Mouse (Mus musculus) testis, postnatal 10 days (tissue): Measurements from ENCODE around the gene Osbpl6.

Experiments
- DNase-seq: peaks from one replicate; pipeline ENCODE4 v3.0.0; 2021; ENCODE audit warnings: low spot score

Osbpl6 gene

DNA sequence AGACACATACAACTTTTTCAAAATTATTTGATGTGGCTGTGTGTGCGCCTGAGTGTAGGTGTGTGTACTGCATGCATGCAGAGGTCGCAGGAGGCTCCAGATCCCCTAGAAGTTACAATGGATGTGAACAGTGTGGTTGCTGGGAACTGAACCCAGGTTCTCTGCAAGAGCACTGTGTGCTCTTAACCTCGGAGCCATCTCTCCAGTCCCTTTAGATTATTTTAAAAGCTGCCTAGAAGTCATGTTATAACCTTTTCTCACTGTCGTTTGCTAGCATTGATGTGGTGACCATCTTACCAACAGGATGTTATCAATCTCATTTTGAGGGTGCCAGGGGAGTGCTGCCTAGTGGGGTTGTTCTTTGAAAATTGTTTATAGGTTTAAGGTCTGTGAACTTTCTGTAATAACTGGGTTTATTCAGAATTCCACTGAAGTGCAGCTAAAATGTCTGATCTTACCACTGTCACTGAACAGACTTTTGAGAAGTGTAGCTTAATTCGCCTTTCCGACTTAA lies 15.2 kb downstream of the Osbpl6 start:
- DNase-seq: no peak

DNA sequence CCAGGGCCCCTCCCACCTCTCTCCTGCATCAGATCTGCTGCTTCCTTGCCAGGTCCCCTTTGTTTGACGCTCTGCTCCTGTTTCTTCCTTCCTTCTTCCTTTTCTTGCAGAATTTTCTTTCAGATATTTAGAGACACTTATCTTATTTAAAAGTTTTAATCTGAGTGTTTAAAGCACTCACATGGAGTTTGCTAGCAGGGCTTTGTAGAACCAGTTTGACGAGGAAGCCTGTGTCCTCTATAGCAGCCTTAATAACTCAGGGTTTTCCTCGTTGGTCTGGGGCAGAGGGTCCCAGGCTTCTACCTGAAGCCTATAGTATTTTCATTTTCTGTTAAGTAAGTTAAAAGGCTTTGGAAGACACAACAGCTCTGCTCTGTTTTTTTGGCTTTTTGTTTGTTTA lies 20.5 kb downstream of the Osbpl6 start:
- DNase-seq: no peak

DNA sequence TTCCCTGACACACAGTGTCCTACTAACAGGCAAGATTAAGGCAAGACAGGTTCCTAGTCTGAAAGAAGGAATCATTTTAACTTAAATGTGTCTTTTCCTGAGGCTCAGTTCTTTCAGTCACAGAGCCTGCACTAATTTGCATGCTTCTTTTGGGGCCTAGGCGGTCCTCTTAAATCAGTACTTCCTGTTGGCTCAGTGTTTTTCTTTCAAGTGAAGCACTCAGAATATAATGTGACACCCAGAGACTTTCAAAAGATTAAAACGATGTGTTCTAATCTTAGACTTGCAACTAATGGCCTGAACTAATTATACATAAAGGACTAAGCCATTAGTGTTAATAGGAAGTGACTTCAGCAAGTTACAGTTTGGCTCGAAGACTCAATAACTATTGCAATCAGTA lies 23.0 kb downstream of the Osbpl6 start:
- no peak for DNase-seq

DNA sequence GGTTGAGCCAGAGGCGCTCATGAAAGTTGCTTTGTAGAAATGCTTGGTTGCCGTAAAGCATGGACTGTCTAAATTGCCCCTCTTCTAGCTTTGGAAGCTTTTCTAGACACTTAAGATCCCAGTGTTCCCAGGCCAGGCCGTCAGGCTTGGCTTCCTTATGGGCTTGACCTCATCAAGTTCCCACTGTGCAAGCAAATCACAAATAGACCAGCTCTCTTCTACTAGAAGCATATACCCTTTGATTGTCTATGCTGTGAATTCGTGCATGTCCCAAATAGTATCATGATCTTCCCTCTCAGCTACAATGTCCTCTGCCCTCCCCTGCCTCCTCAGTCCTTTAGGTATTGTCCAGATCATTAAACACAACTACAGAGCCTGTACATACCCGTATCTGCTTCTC lies 23.5 kb downstream of the Osbpl6 start:
- DNase-seq: no peak

DNA sequence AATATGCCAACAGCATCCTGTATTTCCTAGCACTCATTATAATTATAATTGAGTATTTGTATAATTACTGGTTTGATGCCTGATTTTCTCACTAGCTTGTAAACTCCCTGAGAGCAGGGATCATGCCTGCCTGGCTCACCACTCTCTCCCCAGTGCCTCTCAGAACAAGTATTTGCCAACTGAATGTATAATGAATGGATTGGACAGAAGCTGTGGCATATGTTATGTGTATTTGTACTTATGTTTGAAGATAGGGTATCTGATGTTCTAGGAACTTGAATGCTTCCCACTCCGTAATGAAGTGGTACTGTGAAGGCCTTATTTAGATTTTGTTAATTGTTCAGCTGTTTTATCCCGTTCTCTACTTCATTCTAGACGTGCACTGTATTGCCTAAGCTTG lies 24.2 kb downstream of the Osbpl6 start:
- no peak for DNase-seq

DNA sequence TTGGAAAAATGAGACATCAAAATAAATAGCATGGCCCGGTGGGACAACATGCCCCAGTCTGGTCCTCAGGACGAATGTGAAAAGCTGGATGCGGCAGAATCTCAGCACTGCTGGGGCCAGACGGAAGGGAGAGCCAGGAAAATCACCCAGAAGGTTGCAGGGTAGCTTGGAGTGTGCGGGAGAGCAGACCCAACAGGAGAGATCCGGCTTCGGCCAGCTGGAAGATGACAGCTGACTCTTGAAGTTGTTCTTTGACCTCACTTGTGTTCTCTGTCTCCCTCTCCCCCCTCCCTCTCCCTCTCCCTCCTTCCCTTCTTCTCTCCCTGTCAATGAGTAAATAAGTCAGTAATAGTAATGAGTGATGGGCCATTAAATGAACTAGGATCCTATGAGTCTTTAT lies 27.9 kb downstream of the Osbpl6 start:
- DNase-seq: no peak

DNA sequence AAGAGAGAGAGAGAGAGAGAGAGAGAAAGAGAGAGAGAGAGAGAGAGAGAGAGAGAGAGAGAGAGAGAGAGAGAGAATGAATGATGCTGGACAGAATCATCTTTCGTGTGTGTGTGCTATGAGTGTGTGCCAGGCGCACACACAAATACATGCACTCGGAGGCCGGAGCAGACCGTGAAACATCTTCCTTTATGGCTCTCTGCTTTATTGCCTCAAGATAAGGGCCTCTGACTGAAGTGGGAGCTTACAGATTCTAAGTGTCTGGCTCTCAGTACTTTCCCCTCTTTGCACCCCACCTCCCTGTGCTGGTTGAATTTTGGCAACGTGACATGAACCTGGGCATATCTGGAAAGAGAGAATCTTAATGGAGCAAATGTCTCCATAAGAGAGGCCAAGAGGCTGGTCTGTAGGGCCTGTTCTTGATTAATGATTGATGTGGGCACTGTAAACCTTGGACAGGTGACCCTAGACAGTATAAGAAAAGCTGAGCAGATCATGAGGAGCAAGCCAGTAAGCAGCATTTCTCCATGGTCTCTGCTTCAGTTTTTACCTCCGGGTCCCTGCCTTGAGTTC lies 29.4 kb downstream of the Osbpl6 start:
- DNase-seq: no peak

DNA sequence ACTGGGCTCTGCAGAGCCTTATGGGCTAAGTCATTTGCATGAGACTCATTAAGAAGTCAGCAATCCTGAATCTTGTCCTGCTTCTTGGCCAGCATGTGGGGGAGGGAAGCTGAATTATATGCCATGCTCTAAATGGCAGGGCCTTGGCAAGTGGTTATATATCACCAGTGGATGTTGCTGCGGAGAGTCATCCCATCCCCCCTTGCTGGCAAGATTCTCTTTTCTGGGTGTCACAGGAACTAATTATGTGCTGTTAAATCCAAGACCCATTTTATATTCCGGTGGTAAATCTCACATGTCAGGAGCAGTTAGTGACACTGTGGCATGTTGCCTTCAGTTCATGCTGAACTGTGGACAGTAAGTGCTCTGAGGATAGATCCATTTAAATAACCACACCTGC lies 31.1 kb downstream of the Osbpl6 start:
- no peak for DNase-seq

DNA sequence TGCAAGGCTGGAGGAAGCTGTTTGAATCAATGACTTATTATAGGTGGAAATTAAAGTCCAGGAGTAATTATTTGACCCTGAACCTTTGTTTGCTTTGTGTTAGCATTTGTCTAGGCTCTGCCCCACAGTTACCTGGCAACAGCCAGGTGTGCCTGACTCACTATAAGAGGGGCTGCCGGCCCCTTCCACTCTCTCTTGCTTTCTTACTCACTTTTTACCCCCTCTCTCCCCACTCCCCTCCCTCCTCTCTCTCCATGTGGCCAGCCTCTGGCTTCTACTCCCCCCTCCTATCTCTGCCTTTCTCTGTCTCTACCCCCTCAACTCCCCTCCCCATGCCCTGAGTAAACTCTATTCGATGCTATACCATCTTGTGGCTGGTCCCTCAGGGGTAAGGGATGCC lies 33.2 kb downstream of the Osbpl6 start:
- no peak for DNase-seq

DNA sequence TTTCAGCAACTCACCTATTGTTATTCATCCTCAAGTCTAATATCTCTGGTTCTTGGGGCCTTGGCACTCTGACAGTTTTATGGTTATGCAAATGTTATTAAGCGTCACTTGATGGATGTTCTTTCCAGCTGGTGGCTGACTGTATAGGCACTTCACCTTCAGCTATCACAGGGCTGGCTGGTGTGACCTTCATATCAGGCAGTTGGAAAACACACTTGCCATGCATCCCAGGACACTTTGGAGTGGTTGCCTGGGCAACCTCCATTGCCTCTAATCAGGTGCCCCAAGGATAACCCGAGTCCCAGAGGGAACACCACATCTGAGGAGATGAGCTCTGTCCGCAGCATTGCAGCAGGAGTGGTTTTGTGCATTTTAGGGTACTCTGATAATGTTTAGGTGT lies 35.8 kb downstream of the Osbpl6 start:
- no peak for DNase-seq

DNA sequence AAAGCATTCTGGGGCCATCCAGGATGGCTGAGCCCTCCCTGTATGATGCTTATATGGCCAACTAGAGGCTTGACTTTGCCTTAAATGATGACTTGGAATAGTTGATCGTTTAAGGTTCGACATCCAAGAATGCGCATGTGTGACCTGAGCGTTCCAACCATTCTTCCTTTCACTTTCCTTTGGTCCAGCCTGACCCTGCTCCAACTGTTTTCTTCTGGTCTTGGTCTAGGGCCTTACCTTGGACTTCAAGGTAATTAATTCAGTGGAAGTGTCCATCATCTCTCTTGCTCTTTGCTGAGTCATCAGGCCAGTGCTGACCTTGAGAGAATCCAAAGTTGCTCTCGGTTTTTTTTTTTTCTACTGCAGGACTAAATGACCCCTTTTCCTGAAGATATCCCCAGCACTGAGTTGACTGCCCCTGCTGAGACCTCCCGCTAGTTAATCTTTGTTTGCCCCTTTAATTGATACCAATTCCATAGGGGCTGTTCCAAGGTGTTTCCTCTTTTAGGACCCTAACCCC lies 43.6 kb downstream of the Osbpl6 start:
- no peak for DNase-seq

DNA sequence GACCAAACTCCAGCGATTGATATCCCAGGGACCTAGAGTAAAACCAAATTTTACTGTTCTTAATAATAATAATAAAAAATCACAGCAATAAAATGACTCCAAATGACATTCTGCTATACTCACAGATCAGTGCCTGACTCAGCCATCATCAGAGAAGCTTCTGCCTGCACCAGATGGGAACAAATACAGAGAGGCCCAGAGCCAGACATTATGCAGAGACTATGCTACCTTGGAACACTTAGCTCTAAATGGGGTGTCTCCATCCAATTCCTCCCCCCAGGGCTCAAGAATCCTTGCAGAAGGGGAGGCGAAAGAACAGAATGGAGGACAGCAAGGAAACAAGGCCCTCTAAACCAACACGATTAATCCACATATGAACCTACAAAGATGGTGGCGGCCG lies 60.4 kb downstream of the Osbpl6 start:
- no peak for DNase-seq

DNA sequence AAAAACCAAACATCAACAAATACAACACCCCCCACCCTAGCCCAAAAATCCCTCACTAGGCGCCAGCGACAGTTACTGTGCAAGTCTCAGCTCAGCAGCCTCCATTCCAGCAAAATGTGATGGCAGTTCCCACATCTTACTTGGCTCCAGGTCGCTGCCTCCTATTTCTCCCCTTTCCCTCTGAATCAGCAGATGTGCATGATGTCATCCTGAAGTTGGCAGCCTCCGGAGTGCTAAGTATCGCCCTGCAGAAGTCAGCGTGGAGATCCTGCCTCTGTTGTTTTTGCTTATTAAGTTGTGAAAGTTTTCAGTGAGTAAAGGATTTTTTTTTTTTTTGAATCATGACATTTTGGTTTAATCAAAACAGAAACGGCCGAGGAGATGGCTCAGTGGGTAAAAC lies 61.9 kb downstream of the Osbpl6 start:
- DNase-seq: no peak

DNA sequence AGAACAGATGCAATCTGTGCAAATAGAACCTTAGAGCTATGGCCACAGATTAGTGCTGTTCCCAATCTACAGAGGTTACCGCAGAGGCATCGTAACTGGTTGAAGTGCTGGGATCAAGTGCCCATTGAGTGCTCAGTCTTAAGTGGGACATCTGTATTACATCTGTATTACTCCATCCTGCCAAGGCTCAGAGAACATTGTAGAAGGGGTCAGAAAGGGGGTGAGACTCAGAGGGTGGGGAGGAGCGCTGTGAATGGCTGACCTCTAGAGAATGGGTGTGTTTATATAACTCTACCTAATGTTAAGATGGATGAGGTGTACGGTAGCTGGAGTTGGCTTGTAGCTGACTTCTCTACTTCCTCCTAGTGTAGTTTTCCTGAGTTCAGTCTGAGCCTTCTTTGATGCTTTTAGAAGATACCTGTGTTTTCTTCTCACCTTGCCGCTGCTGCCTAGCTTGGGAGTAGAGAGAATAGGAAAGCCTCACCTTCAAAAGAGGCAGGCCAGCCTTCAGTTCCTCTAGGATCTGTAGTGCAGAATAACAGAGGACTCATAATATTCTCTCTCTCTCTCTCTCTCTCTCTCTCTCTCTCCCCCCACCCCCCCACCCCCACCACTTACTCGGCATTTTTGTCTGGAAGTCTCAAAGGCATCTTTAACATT lies 62.9 kb downstream of the Osbpl6 start:
- DNase-seq: no peak

DNA sequence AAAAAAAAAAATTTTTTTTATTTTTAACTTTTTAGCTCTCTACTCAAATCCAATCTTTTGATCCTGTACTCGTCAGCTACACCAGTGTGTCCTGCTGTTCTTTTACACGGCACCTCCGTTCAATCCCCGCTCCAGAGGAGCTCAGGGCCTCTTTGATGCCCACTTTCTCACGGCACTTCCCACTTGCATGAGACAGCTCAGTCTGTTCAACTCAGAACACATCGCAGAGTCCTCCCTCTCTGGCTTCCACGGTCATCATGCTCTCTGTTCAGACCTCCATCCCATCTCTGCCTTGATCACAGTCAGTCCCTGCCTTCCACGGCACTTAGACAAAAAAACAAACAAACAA lies 63.4 kb downstream of the Osbpl6 start:
- no peak for DNase-seq

DNA sequence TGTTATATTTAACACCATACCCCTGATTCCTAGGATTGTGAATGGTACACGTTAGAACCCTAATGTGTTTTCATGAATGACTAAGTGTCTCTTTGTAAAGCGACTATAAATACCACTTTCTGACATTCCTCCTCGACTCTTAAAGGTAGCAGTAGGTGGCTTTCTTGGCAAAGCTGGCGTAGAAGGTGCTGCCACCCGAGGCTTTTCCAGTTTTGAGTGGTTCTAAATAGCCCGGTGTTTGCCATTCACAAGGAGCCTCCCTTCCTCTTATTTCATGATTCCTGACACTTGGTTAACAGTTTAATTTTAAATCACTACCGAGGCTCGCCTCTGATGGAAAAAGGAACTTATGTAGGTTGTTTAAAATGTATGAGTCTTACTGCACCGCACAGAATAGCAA lies 64.1 kb downstream of the Osbpl6 start:
- DNase-seq: no peak

DNA sequence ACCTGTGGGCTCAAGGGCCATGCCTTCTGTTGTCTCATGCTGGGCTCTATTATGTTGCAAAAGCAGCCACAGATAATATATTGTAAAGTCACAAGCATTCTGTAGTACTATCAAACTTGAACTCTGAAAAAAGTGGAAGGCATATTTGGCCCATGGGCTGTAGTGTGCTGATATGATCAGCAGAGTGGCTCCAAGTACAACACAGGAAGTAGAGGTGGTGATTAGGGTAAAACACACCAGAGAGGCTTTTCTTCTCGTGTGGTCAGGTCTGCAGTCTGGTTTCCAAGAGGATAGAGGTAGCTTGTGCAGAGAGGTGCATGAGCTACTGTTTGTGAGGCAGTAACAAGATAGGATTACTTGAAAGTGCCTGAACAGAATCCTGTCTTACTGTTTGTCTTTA lies 69.5 kb downstream of the Osbpl6 start:
- no peak for DNase-seq

DNA sequence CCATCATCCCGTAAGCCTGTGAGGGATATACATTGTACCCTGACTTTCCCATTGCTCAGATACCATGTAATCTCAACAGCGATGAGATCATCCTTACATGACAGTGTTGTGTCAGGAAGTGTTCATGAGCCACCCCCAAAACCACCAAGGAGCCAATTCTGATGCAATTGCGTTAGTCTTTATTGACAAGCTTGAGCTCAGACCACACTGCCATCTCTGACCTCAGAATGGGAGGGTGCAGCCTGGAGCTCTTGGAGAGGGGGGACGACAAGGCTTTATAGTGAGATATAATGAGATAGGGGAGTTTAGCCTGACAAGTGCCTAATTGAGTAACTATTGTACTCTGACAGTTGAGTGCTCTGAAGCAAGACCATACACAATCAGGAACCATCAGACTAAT lies 82.5 kb downstream of the Osbpl6 start:
- no peak for DNase-seq

DNA sequence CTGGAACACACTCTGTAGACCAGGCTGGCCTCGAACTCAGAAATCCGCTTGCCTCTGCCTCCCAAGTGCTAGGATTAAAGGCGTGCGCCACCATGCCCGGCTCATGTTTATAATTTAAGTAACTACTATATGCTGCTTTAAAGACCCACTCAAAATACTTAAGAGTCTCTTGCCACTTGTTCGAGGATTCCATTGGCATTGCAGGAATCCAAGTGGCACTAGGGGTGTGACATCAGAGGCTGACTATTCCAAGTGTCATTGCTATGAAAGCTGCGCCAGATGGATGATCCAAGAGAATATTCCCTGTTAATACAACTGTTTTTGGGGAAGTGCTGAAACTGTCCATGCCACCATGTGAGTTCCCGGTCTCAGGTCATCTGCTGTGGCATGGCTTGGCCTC lies 83.9 kb downstream of the Osbpl6 start:
- DNase-seq: no peak

DNA sequence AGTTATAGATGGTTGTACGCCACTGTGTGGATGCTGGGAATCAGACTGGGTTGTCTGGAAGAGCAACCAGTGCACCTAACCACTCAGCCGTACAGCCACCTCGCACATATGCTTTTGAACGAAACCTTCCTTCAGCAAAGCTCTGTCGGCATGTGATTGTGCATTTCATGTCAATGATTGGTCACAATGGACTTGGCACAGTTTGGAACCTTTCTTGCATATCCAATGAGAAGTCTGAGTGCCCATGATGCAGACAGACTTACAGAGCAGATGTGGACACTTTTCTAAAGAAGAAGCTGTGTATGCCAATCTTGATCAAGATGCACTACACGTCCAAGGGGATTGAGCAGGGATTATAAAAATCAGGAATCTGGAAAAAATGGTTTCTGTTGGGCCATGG lies 85.1 kb downstream of the Osbpl6 start:
- no peak for DNase-seq

DNA sequence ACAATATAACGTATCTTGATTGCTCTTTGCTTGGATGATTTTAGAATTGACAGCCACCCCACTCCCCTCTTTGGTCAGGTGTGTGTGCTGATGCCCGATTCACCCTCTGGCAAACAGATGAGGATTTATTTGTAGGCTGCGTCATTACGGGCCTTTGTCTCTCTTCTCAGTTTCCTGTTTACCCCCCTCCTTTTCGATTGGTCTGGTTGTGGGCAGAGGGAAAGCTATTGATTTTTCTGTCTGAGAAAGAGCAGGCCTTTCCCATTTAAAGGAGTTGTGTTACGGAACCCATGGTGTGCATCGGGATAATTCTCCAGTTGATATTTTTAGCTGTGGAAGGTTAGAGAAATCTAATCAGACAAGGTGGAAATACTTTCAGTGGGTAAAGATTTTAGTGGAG lies 85.9 kb downstream of the Osbpl6 start:
- DNase-seq: no peak

DNA sequence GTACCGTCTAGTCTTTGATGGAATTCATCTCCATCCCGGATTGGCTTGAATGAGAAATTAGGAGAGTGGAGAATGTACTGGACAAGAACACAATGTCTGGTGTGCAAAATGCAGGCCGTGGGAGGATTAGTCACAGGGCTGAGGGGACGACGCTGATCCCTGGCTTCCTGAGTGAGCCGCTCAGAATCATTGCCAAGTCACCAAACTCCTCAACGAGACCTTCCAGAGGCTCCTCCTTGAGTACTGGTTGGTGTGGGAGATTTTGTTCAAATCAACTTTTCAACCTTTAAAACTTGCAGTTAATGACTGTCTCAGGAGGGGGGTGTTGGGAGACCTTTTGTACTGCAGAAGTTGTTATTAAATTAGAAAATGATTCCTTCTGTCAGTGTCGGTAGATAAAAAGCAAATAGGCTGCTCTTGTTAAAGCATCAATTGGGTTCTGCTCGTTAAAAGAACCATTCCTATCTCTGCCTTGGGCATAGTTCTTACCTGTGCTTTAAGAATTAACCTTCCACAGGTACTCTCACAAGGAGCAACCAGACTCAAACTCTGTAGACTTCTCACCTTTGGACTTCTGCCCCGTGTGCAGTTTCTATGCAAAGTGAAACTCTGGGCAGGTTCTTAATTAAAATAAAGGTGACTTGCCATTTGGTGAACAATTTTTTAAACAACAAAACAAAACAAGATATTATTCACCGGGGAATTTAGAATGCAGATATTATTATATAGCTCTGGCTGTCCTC lies 89.9 kb downstream of the Osbpl6 start:
- DNase-seq: no peak

DNA sequence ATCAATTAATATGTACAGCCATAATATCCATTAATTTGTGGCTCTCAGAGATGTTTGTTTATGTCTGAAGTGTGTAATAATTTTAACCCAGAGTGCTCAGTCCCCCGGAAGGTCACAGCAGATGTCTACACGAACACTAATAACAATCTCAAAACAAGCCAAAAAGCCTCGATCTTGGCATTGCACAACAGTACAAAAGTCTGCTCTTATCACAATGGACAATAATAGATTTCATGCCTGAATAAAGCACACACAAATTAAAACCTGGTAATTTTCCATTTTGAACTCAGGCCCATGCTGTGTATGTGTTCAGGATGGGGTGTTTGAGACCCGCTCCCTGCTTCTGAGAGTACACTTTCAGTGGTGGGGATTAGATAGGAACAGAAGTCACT lies 90.4 kb downstream of the Osbpl6 start:
- no peak for DNase-seq

DNA sequence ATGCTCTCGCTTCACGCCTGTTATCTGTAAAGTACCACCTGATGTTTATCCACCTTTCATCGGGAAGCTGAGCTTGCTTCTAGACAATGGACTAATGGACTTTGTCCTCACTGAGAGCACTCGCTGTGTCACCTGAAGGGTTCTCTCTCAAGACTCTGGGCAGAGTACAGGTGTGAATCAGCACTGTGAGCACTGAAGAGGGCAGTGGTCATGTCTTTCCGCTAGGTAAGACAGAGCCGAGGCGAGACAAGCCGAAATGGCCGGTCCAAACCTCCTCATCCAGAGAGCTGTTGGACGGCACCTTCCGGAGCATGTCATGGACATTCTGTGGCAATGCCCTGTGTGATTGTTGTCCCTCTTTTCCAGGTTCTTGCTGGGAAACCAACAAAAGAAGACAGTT lies 92.6 kb downstream of the Osbpl6 start:
- DNase-seq: no peak
